Mouse (Mus musculus): ENCODE measurements around the gene Bcas1. TPM values are rescaled to one million over a fixed set of nuclear protein-coding genes. Genes with fewer than 3 reads are reported as not detected.

The Bcas1 gene
- total RNA-seq, 2 experiments from 2014 or later, result 40.3 to 46.1 TPM

DNA sequence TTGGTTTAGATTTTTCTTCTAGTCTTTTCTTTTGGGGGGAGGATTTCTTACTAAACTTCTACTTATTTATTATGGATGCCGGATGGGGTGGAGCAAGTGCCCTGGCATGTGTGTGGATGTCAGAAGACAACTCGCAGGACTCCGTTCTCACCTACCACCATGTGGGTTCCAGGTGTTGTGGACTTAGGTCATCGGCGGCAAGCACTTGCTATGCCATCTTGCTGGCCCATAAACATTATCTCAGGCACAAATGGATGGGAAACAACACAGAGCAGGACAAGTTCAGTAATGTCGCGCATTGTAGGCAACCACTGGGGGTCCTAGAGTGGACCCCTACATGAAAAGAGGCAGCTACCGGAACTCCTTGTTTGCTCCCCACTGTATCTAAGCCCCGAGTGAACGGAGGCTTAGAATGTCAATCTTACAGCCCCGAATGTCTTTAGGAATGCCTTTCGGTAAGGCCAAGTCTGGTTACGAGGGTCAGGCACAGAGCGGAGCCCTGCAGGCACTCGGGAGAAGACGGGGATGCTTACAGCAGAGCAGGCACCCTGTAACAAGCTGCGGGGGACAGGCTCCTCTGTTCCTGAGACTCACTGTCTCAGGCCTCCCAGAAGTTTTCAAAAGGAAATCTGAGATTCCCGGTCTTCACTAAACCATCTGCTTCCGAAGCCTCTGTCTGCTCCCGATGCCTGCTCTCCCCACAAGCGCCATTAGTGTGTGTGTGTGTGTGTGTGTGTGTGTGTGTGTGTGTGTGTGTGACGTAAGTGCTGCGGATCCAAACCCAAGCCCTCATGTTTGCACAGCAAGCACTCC is 16.8 kb downstream of the Bcas1 start:
- Histone ChIP-seq H3K27ac (no peak overlapping the region), H3K4me3 (no peak overlapping the region)
- no peak for TF ChIP-seq CTCF (IDR thresholded peaks at IDR 0.05)
- intact Hi-C loops (cut with DNase I), result no loop called here
- no peak for DNase-seq (ENCODE audit: extremely low spot score in 1 of 2, low spot score in 2 of 2)

DNA sequence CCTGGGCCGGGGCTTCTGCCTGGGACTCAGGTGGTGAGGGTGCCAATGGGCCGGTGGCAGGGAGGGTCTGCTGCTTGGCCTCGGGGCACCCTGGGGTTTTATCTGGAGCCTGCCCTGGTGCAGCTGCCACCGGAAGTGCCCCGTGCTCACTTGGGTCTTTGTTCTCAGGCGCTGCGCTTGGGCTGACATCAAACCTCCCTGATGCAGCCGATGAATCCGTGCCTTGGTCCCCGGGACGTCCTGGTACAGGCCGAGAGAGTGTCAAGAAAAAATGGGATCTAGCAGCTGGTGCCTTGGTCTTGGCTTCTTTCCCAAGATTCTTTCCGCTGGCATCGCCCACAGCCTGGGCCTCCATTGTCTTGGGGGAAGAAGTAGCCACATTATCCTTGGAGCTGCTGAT is 21.2 kb downstream of the Bcas1 start:
- DNase-seq (ENCODE audit: extremely low spot score in 1 of 2, low spot score in 2 of 2), result peak in 1 of 2 experiments; percentile 24
- peak overlapping the region; percentile 17 for H3K4me3 ChIP-seq
- H3K27ac ChIP-seq, result peak overlapping the region; percentile 67
- intact Hi-C loops (cut with DNase I), result no loop called here
- no peak for TF ChIP-seq CTCF (IDR thresholded peaks at IDR 0.05)

DNA sequence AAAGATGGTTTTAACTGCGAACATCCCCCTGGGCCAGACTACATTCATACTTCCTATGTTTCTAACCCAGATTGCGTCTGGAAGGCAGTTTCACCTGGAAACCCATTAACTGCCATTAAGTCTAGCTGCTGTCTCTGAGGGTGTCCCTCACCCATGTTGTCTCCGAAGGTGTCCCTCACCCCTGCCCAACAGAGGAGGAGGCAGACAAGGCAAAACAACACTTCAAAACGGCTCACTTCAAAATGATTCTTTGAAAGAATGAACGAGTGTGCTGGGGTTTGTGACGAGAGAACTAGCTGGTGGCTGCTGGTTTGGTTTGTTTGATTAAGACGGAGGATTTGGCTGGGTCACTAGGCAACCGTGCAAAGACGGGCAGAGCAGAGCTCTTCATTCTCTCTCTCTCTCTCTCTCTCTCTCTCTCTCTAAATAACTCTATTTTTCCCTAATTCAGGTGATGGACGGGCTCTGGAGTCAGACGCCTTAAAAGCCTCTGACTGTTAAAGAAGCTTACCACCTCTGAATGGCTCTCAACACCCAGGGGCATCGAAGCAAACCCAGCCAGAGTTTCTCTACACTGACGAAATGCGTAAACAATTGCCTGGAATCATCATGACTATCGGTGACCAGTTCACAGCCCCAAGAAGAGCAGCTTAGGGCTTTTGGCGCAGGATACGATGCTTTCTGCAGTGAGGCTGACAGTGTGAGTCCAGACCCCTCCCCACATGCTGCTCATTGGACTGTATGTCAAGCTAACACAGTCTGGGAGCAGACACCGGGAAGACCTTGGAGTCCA is 22.7 kb downstream of the Bcas1 start:
- no peak for TF ChIP-seq CTCF (IDR thresholded peaks at IDR 0.05)
- no peak overlapping the region for H3K27ac ChIP-seq
- H3K4me3 ChIP-seq, result peak overlapping the region; percentile 21; the same call in 1 of the 2 replicates
- intact Hi-C loops (cut with DNase I), result loop anchor here (5.0 kb wide), 2 partner anchors 102 to 288 kb away; no protein-coding TSS in a partner anchor
- DNase-seq (ENCODE audit: extremely low spot score in 1 of 2, low spot score in 2 of 2), result no peak

DNA sequence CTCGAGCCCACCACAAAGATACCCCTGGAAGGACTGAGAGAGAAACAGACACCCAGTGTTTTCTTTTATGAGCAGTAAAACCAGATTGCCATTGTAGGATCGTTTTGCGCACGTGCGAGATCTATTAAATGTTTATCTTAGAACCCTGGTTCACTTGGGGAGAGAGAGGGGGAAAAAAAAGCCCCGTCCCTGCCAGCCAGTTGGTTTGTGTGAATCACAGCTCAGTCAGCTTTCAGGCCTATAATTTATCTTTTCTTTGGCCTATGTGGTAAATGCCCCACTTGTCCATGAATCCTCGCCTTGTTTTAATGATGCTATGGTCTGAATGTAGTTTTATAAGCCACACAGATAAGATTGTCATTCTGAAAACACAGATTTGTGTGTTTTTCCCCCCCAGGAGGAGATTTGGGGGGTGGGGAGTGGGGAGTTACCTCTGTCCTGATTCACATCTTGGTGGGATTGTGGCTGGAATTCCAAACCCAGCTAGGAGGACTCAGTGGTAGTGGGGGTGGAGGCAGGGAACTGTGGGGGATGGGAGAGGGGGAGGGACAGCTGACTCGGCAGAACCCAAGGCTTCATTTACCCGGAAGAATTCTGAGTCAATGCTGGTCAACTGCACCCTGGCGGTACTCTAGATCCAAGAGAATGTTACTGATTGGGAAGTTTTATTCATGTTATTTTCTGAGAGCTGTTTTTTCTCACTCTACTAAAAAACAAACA is 23.8 kb downstream of the Bcas1 start:
- Histone ChIP-seq H3K4me3 (no peak overlapping the region), H3K27ac (no peak overlapping the region)
- intact Hi-C loops (cut with DNase I), result loop anchor here (5.0 kb wide), 2 partner anchors 103 to 287 kb away; no protein-coding TSS in a partner anchor
- TF ChIP-seq CTCF (IDR thresholded peaks at IDR 0.05), result no peak
- no peak for DNase-seq (ENCODE audit: extremely low spot score in 1 of 2, low spot score in 2 of 2)

DNA sequence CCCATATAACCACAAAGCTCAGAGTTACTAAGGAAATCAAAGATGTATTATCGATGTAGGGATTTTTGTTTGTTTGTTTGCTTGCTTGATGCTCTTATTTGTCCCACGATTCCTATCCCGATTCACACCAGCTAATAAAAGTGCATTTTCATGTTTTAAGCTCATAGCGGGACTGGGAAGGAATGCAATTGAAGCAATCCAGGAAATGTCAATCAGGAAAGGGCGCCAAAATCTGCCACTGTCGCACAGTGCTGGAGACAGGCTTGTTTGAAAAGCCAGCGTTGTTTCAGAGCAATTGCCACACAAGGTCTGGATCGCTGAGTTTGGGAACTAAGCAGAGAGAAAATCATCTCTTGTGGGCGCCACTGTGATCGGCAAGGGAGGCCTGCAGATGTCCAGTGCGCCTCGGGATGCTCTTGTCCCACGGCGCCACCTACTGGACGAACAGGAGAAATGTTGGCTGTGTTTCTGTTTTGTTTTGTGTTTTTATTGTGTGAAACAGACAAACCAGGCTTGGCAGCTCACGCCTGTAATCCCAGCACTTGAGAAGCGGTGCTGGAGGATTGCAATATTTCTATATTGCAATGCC is 26.3 kb downstream of the Bcas1 start:
- DNase-seq (ENCODE audit: extremely low spot score in 1 of 2, low spot score in 2 of 2), result peak; percentile 69 to 74
- intact Hi-C loops (cut with DNase I), result loop anchor here (1.0 to 5.0 kb wide), 3 partner anchors 46 to 284 kb away; no protein-coding TSS in a partner anchor
- H3K4me3 ChIP-seq, result no peak overlapping the region
- peak; percentile 91 for TF ChIP-seq CTCF (IDR thresholded peaks at IDR 0.05)
- H3K27ac ChIP-seq, result no peak overlapping the region

DNA sequence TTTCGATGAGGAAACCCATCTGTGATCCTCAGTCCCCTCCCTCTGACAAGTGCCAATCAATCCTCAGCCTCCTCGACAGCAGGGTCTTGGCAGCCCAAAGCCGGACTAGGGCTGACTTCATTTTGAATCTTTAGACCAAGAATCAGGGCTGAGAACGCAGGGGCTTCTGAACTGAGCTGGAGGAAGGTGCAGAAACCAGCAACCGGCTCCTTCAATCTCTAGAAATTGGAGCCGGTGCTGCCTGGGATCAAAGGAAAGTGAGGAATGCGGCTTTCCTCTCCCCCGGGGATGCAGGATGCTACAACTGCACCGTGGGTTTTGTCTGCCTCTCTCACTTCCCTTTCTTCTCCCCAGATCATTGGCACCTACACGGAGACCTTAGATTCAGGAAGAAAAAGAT is 27.0 kb downstream of the Bcas1 start:
- no peak overlapping the region for H3K27ac ChIP-seq
- no peak overlapping the region for H3K4me3 ChIP-seq
- no peak for DNase-seq (ENCODE audit: extremely low spot score in 1 of 2, low spot score in 2 of 2)
- intact Hi-C loops (cut with DNase I), result loop anchor here (1.0 to 5.0 kb wide), 3 partner anchors 45 to 283 kb away; no protein-coding TSS in a partner anchor
- no peak for TF ChIP-seq CTCF (IDR thresholded peaks at IDR 0.05)

DNA sequence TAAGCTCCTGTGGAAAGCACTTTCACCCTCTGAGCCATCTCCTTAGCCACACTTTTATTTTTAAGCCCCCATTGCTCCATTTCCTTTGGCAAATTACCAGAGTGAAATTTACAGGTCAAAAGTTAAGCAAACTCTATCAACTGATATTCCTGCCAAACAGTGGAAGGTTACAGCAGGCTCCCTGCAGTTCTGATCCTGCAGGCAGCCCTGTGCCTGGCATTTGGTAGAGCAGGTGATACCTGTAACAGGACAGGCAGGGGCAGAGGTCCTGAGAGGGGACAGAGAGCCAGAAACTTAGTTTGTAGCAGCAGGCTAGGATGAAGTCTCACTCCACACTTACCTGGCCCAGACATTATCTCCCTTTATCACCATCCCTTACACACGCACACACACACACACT is 35.7 kb downstream of the Bcas1 start:
- Histone ChIP-seq H3K4me3 (no peak overlapping the region), H3K27ac (no peak overlapping the region)
- TF ChIP-seq CTCF (IDR thresholded peaks at IDR 0.05), result no peak
- DNase-seq (ENCODE audit: extremely low spot score in 1 of 2, low spot score in 2 of 2), result no peak
- intact Hi-C loops (cut with DNase I), result no loop called here

DNA sequence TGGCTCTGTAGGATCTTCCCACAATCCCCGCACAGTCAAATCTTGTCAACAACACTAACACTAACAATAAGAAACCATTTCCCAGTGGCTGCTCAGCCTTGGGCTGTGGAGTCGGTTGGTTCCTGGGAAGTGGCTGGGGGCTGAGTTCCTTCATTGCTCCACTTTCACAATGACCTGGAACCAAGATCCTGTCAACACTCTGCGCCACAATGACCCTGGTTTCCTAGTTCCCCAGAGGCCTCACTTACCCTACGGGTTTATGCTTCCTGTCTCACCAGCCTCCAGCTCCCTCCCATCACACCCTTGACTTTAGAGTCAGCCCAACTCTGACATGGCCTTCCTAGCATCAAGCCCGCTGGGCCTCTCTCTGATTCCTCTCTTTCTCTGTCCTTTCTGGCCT is 39.3 kb downstream of the Bcas1 start:
- DNase-seq (ENCODE audit: extremely low spot score in 1 of 2, low spot score in 2 of 2), result no peak
- intact Hi-C loops (cut with DNase I), result no loop called here
- no peak overlapping the region for H3K4me3 ChIP-seq
- H3K27ac ChIP-seq, result no peak overlapping the region
- TF ChIP-seq CTCF (IDR thresholded peaks at IDR 0.05), result no peak

DNA sequence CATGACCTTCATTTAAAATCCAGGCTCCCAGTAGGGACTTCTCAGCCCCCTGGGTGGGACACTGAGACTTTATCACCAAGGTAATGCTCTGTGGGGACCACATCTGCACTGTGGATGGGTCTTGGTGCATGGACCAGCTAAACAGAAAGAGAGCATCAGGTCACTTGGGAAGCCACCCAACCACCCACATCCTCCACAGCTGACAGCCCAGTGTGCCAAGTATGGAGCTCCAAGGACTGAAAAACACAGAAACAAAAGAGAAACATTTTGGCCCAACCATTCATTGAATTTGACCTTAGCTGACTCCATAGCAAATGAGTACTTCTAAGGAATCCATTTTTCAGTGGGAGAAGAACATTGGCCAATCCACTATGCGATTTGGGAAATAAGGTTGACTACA is 42.1 kb downstream of the Bcas1 start:
- Histone ChIP-seq H3K27ac (no peak overlapping the region), H3K4me3 (no peak overlapping the region)
- TF ChIP-seq CTCF (IDR thresholded peaks at IDR 0.05), result no peak
- intact Hi-C loops (cut with DNase I), result no loop called here
- DNase-seq (ENCODE audit: extremely low spot score in 1 of 2, low spot score in 2 of 2), result no peak

DNA sequence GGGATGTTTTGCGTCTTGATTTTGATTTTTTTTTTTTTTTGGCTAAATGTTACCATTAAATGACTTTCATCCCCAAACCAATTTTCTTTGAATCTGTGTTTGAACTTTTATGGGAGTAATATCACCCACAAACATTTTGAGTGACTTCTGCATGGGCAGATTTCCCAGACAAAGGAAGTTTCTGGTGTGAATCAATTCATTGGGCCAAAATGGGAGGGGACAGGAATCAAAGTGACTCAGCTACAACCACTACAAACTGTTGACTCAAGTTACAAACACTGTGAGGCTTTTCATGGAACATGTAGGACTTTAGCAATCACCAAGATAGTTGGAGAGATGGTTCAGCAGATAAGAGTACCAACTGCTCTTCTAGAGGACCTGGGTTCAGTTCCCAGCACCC is 42.9 kb downstream of the Bcas1 start:
- intact Hi-C loops (cut with DNase I), result no loop called here

DNA sequence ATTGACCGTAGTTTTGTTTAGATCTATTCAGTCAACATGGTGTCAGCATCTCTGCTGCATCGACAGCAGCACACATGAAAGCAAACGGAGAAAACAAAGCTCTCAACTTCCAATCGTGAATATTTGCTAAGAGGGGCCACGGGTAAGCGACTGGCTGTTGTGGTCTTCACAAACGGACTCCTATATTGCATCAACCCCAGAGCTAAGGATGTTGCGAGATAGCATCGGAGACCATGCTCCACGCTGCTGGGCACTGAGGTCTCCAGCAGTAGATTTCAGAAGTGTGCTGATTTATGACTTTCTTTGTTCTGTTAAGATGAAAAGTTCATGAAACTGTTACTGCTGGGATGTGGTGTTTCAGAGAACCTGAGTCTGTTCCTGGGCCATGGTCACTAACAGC is 54.3 kb downstream of the Bcas1 start:
- H3K4me3 ChIP-seq, result no peak overlapping the region
- no peak for DNase-seq (ENCODE audit: extremely low spot score in 1 of 2, low spot score in 2 of 2)
- H3K27ac ChIP-seq, result no peak overlapping the region
- TF ChIP-seq CTCF (IDR thresholded peaks at IDR 0.05), result no peak
- intact Hi-C loops (cut with DNase I), result no loop called here

More for the DNA sequence above, 42.9 kb downstream of the Bcas1 start:
- DNase-seq (ENCODE audit: extremely low spot score in 1 of 2, low spot score in 2 of 2), result no peak
- TF ChIP-seq CTCF (IDR thresholded peaks at IDR 0.05), result no peak
- Histone ChIP-seq H3K27ac (no peak overlapping the region), H3K4me3 (no peak overlapping the region)
